Mouse (Mus musculus) heart, adult 2 months (tissue): ENCODE data around the gene Fam78a.

Experiments used
- CTCF ChIP-seq: fragments of 200-600 bp; IDR thresholded peaks from 2 replicates; pipeline ENCODE4 v1.8.1; 2022; ENCODE audit warnings: antibody characterized with exemption, mild to moderate bottlenecking, moderate library complexity
- EP300 ChIP-seq: fragments of 200-500 bp; IDR thresholded peaks from 2 replicates; pipeline ENCODE4 v1.6.1; 2011; ENCODE audit warnings: low read depth, low read length, control low read depth; ENCODE audit not compliant: insufficient read depth
- POLR2A ChIP-seq: fragments of 200-500 bp; IDR thresholded peaks from 2 replicates; pipeline ENCODE4 v1.6.1; 2011; ENCODE audit warnings: mild to moderate bottlenecking, low read depth, low read length, control low read depth; ENCODE audit not compliant: insufficient read depth

DNA sequence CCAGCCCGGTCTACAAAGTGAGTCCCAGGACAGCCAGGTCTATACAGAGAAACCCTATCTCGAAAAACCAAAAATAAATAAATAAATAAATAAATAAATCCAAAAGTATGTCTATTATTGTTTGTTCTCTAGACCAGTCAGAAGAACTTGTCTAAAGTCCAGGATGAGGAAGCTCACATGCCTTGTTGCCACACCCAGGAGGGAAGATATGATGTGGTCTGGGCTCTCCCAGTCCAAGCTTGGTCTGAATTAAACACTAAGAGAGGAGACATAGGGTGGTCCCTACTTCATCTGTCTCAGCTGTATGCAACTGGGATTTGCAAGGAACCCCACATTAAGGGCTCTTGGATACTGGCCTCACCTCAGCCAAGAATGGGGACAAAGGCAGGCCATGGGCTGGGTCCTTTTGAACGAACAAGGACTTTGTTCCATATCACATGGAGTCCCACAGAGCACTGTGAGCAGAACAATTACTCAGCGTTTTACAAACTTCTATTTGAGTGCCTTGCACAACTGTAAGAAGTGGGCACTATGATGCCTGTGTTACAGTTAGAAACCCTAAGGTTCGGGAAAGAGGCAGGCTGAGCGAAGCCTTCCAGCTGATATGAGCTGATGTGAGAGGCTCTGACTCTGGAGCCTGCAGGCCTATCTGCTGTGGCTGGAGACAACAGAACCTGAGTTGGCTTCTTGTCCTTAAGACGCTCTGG lies 9.5 kb upstream of the Fam78a start:
- no peak for TF ChIP-seq POLR2A
- no peak for TF ChIP-seq CTCF
- TF ChIP-seq EP300: no peak
